Mouse (Mus musculus): Measurements from ENCODE around the gene Cd300a. TPM values are rescaled to one million over a fixed set of nuclear protein-coding genes. Genes with fewer than 3 reads are reported as not detected.

The Cd300a gene
- polyA plus RNA-seq, 1 experiment from 2014 or later, result 2.5 TPM

DNA sequence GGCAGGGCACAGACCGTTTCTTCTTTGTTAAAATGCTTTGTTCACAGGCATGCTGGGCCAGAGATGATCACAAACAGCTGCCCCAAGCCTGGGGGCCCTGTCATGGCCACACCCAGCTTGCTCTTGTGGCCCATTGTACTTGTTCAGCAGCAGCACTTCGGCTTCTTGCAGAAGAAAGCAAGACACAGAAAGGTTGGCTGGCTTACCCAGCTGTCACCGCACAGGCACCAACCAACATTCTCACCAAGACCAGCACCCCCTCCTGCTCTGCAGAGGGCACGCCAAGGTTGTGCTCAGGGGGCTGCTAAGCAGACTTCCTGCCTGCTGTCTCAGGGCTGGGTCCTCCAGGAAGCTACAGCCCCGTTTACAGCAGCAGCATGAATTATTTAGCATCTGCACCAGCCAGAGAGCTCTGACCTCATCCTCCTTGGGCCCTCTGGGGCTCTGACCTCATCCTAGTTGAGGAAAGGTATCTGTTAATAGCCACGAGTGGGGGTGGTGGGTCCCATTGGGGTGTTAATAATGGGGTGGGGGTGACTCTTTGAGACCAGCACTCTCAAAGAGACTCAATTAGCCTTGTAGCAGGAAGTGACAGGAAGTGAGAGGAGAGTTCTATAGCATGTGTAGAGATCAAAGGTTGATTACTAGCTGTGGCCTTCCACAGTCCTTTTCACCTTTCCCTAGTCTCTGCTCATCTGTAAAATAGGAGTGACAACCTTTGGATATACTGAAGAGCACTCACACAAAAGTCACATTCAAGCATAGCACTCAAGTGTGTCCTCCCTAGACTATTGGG lies 16.6 kb upstream of the Cd300a start:
- H3K27me3 ChIP-seq (ENCODE audit: control insufficient read depth, insufficient read depth, low read length), result no peaks in the 10 kb centered on the region
- H3K4me3 ChIP-seq (replicated peaks; ENCODE audit: low read length), result no peak overlapping the region
- H3K4me2 ChIP-seq (ENCODE audit: low read depth, low read length), result no peak overlapping the region
- 31% methylated on average over 6 of the region's 6 CpGs for WGBS
- H3K27ac ChIP-seq (ENCODE audit: low read length), result peak overlapping the region; percentile 24
- H3K9me3 ChIP-seq (replicated peaks; ENCODE audit: control insufficient read depth, low read length), result no peaks in the 10 kb centered on the region
- ATAC-seq (ENCODE audit: insufficient read depth, low FRiP score), result no peak
- 0 out of 2 replicates have a peak overlapping the region, but pooled peaks have one; percentile 40 for H3K9ac ChIP-seq (ENCODE audit: low read length)
- H3K4me1 ChIP-seq (ENCODE audit: control insufficient read depth, insufficient read depth, low read length), result peaks cover 9% of the 10 kb centered on the region
- no peaks in the 10 kb centered on the region for H3K36me3 ChIP-seq (ENCODE audit: control insufficient read depth, insufficient read depth, low read length)

- no peaks in the 10 kb centered on the region for H3K27me3 ChIP-seq (ENCODE audit: control insufficient read depth, insufficient read depth, low read length)
- H3K4me3 ChIP-seq (replicated peaks; ENCODE audit: low read length), result no peak overlapping the region
- no peaks in the 10 kb centered on the region for H3K36me3 ChIP-seq (ENCODE audit: control insufficient read depth, insufficient read depth, low read length)
- no peak overlapping the region for H3K4me2 ChIP-seq (ENCODE audit: low read depth, low read length)
- no peak overlapping the region for H3K27ac ChIP-seq (ENCODE audit: low read length)
- H3K9me3 ChIP-seq (replicated peaks; ENCODE audit: control insufficient read depth, low read length), result no peaks in the 10 kb centered on the region
- no peak for ATAC-seq (ENCODE audit: insufficient read depth, low FRiP score)
- H3K9ac ChIP-seq (ENCODE audit: low read length), result no peak overlapping the region
- H3K4me1 ChIP-seq (ENCODE audit: control insufficient read depth, insufficient read depth, low read length), result peaks cover 7% of the 10 kb centered on the region
- 52% methylated on average over 9 of the region's 9 CpGs for WGBS
Observed at GRCm38 (mm10) chr11:114874226-114875145, 15.4 kb upstream of the Cd300a start.

- ATAC-seq (ENCODE audit: insufficient read depth, low FRiP score), result no peak
- Histone ChIP-seq H3K27ac (ENCODE audit: low read length) (no peak overlapping the region), H3K4me2 (ENCODE audit: low read depth, low read length) (no peak overlapping the region), H3K9ac (ENCODE audit: low read length) (no peak overlapping the region), H3K4me3 (replicated peaks; ENCODE audit: low read length) (no peak overlapping the region), H3K4me1 (ENCODE audit: control insufficient read depth, insufficient read depth, low read length) (peaks cover 9% of the 10 kb centered on the region), H3K9me3 (replicated peaks; ENCODE audit: control insufficient read depth, low read length) (no peaks in the 10 kb centered on the region), H3K27me3 (ENCODE audit: control insufficient read depth, insufficient read depth, low read length) (no peaks in the 10 kb centered on the region), H3K36me3 (ENCODE audit: control insufficient read depth, insufficient read depth, low read length) (no peaks in the 10 kb centered on the region)
- WGBS, result 10% methylated on average over 9 of the region's 9 CpGs
Observed at GRCm38 (mm10) chr11:114875301-114875801, 14.5 kb upstream of the Cd300a start.

- no peak overlapping the region for H3K4me2 ChIP-seq (ENCODE audit: low read depth, low read length)
- no peaks in the 10 kb centered on the region for H3K36me3 ChIP-seq (ENCODE audit: control insufficient read depth, insufficient read depth, low read length)
- no peak overlapping the region for H3K4me3 ChIP-seq (replicated peaks; ENCODE audit: low read length)
- H3K9ac ChIP-seq (ENCODE audit: low read length), result no peak overlapping the region
- no peaks in the 10 kb centered on the region for H3K27me3 ChIP-seq (ENCODE audit: control insufficient read depth, insufficient read depth, low read length)
- WGBS, result 46% methylated on average over 7 of the region's 7 CpGs
- no peak for ATAC-seq (ENCODE audit: insufficient read depth, low FRiP score)
- H3K27ac ChIP-seq (ENCODE audit: low read length), result no peak overlapping the region
- H3K4me1 ChIP-seq (ENCODE audit: control insufficient read depth, insufficient read depth, low read length), result peaks cover 11% of the 10 kb centered on the region
- H3K9me3 ChIP-seq (replicated peaks; ENCODE audit: control insufficient read depth, low read length), result no peaks in the 10 kb centered on the region
Observed at GRCm38 (mm10) chr11:114876176-114876575, 13.7 kb upstream of the Cd300a start.

- no peaks in the 10 kb centered on the region for H3K36me3 ChIP-seq (ENCODE audit: control insufficient read depth, insufficient read depth, low read length)
- 44% methylated on average over 2 of the region's 2 CpGs for WGBS
- H3K27ac ChIP-seq (ENCODE audit: low read length), result no peak overlapping the region
- no peaks in the 10 kb centered on the region for H3K27me3 ChIP-seq (ENCODE audit: control insufficient read depth, insufficient read depth, low read length)
- H3K9me3 ChIP-seq (replicated peaks; ENCODE audit: control insufficient read depth, low read length), result no peaks in the 10 kb centered on the region
- H3K9ac ChIP-seq (ENCODE audit: low read length), result no peak overlapping the region
- H3K4me1 ChIP-seq (ENCODE audit: control insufficient read depth, insufficient read depth, low read length), result peaks cover 11% of the 10 kb centered on the region
- ATAC-seq (ENCODE audit: insufficient read depth, low FRiP score), result peak; percentile 22; the same call in 1 of the 2 replicates
- H3K4me2 ChIP-seq (ENCODE audit: low read depth, low read length), result no peak overlapping the region
- no peak overlapping the region for H3K4me3 ChIP-seq (replicated peaks; ENCODE audit: low read length)
Observed at GRCm38 (mm10) chr11:114876621-114877020, 13.2 kb upstream of the Cd300a start.

DNA sequence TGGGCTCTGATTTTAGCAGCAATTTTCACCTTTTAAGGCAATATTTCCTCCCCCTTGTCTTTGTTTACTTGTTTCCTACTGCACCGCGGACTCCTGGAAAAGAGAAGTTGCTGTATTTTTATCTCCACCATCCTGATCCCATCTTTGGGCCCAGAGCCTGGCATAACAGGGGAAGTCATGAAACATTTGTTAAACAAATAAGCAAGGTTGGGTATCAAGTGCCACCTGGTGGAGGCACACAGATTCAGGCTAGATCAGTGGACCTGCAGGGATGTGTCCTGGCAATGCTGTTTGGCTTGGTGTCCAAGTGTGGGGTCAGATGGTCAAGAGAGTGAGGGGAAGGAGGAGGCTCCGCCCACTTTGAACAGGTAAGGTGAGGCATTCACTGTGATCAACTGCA lies 12.7 kb upstream of the Cd300a start:
- no peaks in the 10 kb centered on the region for H3K36me3 ChIP-seq (ENCODE audit: control insufficient read depth, insufficient read depth, low read length)
- no peak for ATAC-seq (ENCODE audit: insufficient read depth, low FRiP score)

GRCm38 (mm10) chr11:114879666-114880065 lies 10.2 kb upstream of the Cd300a start:
- no peak overlapping the region for H3K9ac ChIP-seq (ENCODE audit: low read length)
- no peaks in the 10 kb centered on the region for H3K36me3 ChIP-seq (ENCODE audit: control insufficient read depth, insufficient read depth, low read length)
- 74% methylated on average over 2 of the region's 2 CpGs for WGBS
- H3K27me3 ChIP-seq (ENCODE audit: control insufficient read depth, insufficient read depth, low read length), result no peaks in the 10 kb centered on the region
- ATAC-seq (ENCODE audit: insufficient read depth, low FRiP score), result no peak
- H3K9me3 ChIP-seq (replicated peaks; ENCODE audit: control insufficient read depth, low read length), result no peaks in the 10 kb centered on the region
- H3K27ac ChIP-seq (ENCODE audit: low read length), result no peak overlapping the region
- H3K4me3 ChIP-seq (replicated peaks; ENCODE audit: low read length), result no peak overlapping the region
- H3K4me1 ChIP-seq (ENCODE audit: control insufficient read depth, insufficient read depth, low read length), result peaks cover 3% of the 10 kb centered on the region; the same call in 1 of the 2 replicates
- no peak overlapping the region for H3K4me2 ChIP-seq (ENCODE audit: low read depth, low read length)

More for the DNA sequence above, 12.7 kb upstream of the Cd300a start:
- Histone ChIP-seq H3K27ac (ENCODE audit: low read length) (no peak overlapping the region), H3K9me3 (replicated peaks; ENCODE audit: control insufficient read depth, low read length) (no peaks in the 10 kb centered on the region), H3K9ac (ENCODE audit: low read length) (no peak overlapping the region), H3K4me1 (ENCODE audit: control insufficient read depth, insufficient read depth, low read length) (peaks cover 11% of the 10 kb centered on the region), H3K4me3 (replicated peaks; ENCODE audit: low read length) (no peak overlapping the region), H3K4me2 (ENCODE audit: low read depth, low read length) (no peak overlapping the region), H3K27me3 (ENCODE audit: control insufficient read depth, insufficient read depth, low read length) (no peaks in the 10 kb centered on the region)
- WGBS, result 24% methylated on average over 3 of the region's 3 CpGs

DNA sequence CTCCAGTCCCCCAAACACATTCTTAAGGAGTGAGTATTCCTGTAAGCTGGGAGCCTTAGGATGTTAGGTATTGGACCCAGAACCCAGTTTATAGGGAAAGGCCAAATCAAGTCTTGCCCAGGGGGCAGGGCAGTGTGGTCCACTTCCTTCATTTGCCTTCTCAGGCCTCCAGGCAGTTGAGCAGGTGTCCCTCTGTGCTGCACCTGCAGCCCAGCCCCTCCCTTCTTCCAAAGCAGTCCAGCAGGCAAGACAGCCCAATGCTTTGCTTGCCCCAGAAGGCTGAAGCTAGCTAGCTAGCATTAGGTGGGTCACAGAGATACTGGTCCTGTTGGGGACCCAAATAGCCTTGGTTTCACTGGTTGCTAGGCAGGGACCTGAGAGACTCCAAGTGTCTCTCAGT lies 9.7 kb upstream of the Cd300a start:
- no peaks in the 10 kb centered on the region for H3K36me3 ChIP-seq (ENCODE audit: control insufficient read depth, insufficient read depth, low read length)
- H3K27me3 ChIP-seq (ENCODE audit: control insufficient read depth, insufficient read depth, low read length), result no peaks in the 10 kb centered on the region
- H3K27ac ChIP-seq (ENCODE audit: low read length), result no peak overlapping the region
- no peak for ATAC-seq (ENCODE audit: insufficient read depth, low FRiP score)
- H3K4me3 ChIP-seq (replicated peaks; ENCODE audit: low read length), result no peak overlapping the region
- H3K4me1 ChIP-seq (ENCODE audit: control insufficient read depth, insufficient read depth, low read length), result peaks cover 3% of the 10 kb centered on the region; the same call in 1 of the 2 replicates
- no peak overlapping the region for H3K4me2 ChIP-seq (ENCODE audit: low read depth, low read length)
- H3K9ac ChIP-seq (ENCODE audit: low read length), result no peak overlapping the region
- no peaks in the 10 kb centered on the region for H3K9me3 ChIP-seq (replicated peaks; ENCODE audit: control insufficient read depth, low read length)

DNA sequence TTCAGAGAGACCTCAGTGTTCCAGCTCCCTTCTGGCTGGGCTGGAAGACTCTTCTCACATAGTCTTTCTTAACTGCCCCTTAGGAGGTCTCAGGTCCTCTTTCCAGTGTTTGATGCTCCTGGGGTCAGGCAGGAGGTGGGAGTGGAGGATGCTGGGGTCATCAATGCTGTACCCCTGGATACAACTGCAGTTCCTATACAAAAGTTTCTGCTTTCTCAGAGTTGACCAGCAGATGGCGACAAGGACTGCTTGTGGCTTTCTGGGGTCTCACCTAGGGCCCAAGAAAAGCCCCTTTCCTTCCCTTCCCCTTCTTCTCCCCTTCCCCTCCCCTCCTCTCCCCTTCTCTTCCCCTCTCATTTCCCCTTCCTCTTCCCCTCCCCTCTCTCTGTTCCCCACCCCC lies 9.3 kb upstream of the Cd300a start:
- peaks cover 3% of the 10 kb centered on the region; the same call in 1 of the 2 replicates for H3K4me1 ChIP-seq (ENCODE audit: control insufficient read depth, insufficient read depth, low read length)
- no peak overlapping the region for H3K4me3 ChIP-seq (replicated peaks; ENCODE audit: low read length)
- H3K4me2 ChIP-seq (ENCODE audit: low read depth, low read length), result no peak overlapping the region
- H3K9ac ChIP-seq (ENCODE audit: low read length), result no peak overlapping the region
- H3K27ac ChIP-seq (ENCODE audit: low read length), result no peak overlapping the region
- ATAC-seq (ENCODE audit: insufficient read depth, low FRiP score), result no peak
- no peaks in the 10 kb centered on the region for H3K27me3 ChIP-seq (ENCODE audit: control insufficient read depth, insufficient read depth, low read length)
- WGBS, result 0% methylated on average over 1 of the region's 1 CpGs
- H3K36me3 ChIP-seq (ENCODE audit: control insufficient read depth, insufficient read depth, low read length), result no peaks in the 10 kb centered on the region
- H3K9me3 ChIP-seq (replicated peaks; ENCODE audit: control insufficient read depth, low read length), result no peaks in the 10 kb centered on the region

Data from stomach, embryonic 16.5 days (tissue).